Mouse (Mus musculus) liver, adult 2 months (tissue): Measurements from ENCODE around the gene Gm45716. TPM values are rescaled to one million over a fixed set of nuclear protein-coding genes. Genes with fewer than 3 reads are reported as not detected.
A peak's percentile ranks its signal among the peaks of the same experiment; 100 is the strongest.

Experiments
- DNase-seq: peaks from one replicate; pipeline ENCODE4 v3.0.0-alpha.2; 2011; ENCODE audit warnings: low read depth, low spot score; ENCODE audit errors: extremely low read depth
- H3K27ac ChIP-seq: fragments of 200-500 bp; replicated peaks from 2 replicates; pipeline ENCODE4 v1.5.1; 2012; ENCODE audit warnings: low read depth, mild to moderate bottlenecking, control low read depth, inconsistent platforms, low read length; ENCODE audit not compliant: insufficient read depth
- H3K27me3 ChIP-seq: fragments of 200-500 bp; 2 replicates; pipeline ENCODE4 v1.6.1; 2012; ENCODE audit warnings: mild to moderate bottlenecking, moderate library complexity, low read length, inconsistent platforms; ENCODE audit not compliant: control insufficient read depth, insufficient read depth
- H3K36me3 ChIP-seq: fragments of 200-500 bp; 2 replicates; pipeline ENCODE4 v1.6.1; 2012; ENCODE audit warnings: low read length, inconsistent platforms; ENCODE audit not compliant: control insufficient read depth, insufficient read depth
- H3K4me1 ChIP-seq: fragments of 200-500 bp; 2 replicates; pipeline ENCODE4 v1.6.1; 2011; ENCODE audit warnings: low read length; ENCODE audit not compliant: control insufficient read depth, insufficient read depth
- H3K4me3 ChIP-seq: fragments of 200-500 bp; 2 replicates; pipeline ENCODE4 v1.5.1; 2011; ENCODE audit warnings: low read depth, mild to moderate bottlenecking, control low read depth, low read length, moderate library complexity; ENCODE audit not compliant: insufficient read depth
- H3K79me2 ChIP-seq: fragments of 200-500 bp; 2 replicates; pipeline ENCODE4 v1.6.1; 2012; ENCODE audit warnings: inconsistent platforms, mild to moderate bottlenecking, low read length, moderate library complexity; ENCODE audit not compliant: control insufficient read depth, insufficient read depth
- H3K9ac ChIP-seq: fragments of 200-500 bp; 2 replicates; pipeline ENCODE4 v1.6.1; 2012; ENCODE audit warnings: low read depth, mild to moderate bottlenecking, control low read depth, inconsistent platforms, low read length
- CTCF ChIP-seq: fragments of 200-500 bp; IDR thresholded peaks from 2 replicates; pipeline ENCODE4 v1.5.1; 2011; ENCODE audit warnings: low read depth, low read length, control low read depth
- POLR2A ChIP-seq: fragments of 200-500 bp; IDR thresholded peaks from 2 replicates; pipeline ENCODE4 v1.6.1; 2011; ENCODE audit warnings: low read length, control low read depth; ENCODE audit not compliant: insufficient read depth; ENCODE audit errors: extremely low read depth
- WGBS: fragments of 180-500 bp; shearing (Covaris S2); methylation state at CpG from one replicate; pipeline ENCODE4 v1.1.7; 2018; 5-methylcytosine and 5-hydroxymethylcytosine counted together
- polyA plus RNA-seq: library from polyadenylated mRNA; depleted of rRNA; stranded (reverse); fragments of >200 nt; gene quantifications from 2 replicates; pipeline ENCODE4 v1.2.3, GENCODE M21; 2012
- total RNA-seq: library from RNA; depleted of rRNA; stranded (reverse); fragments of >200 nt; gene quantifications from 2 replicates; pipeline ENCODE4 v1.2.3, GENCODE M21; 2014

The Gm45716 gene
- total and polyA plus RNA-seq, 2 experiments = 1.9 to 4.9 TPM

DNA sequence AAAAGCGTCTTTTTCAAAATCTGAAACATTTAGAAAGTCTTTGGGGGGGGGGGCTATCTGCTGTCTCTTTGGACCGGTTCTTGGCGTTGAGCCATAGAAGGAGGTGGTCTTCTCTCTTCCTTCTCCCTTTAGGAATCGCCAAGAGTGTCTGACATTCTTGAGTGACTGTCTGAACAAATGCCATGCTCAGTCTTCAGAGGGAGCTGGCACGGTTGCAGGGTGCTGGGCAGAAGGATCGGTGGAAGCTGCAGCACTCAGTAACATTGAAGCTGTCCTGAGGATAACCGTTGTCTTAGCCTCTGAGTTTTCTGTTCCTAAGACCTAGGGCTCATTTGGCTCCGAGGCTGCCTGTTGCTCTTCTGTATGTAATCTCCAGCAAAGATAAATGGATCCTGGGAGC, 64.9 kb downstream of the Gm45716 start:
- peaks cover 15% of the 10 kb centered on the region for H3K4me1 ChIP-seq
- DNase-seq = no peak
- H3K79me2 ChIP-seq = peaks cover 20% of the 10 kb centered on the region; the same call in 1 of the 2 replicates
- 0 out of 2 replicates have a peak overlapping the region, but pooled peaks have one; percentile 5 for H3K27ac ChIP-seq
- WGBS = 56% methylated on average over 8 of the region's 8 CpGs
- TF ChIP-seq POLR2A (no peak), CTCF (no peak)
- H3K27me3 ChIP-seq = no peaks in the 10 kb centered on the region
- no peak overlapping the region for H3K9ac ChIP-seq
- H3K36me3 ChIP-seq = peaks cover 1% of the 10 kb centered on the region; the same call in 1 of the 2 replicates
- H3K4me3 ChIP-seq = no peak overlapping the region

DNA sequence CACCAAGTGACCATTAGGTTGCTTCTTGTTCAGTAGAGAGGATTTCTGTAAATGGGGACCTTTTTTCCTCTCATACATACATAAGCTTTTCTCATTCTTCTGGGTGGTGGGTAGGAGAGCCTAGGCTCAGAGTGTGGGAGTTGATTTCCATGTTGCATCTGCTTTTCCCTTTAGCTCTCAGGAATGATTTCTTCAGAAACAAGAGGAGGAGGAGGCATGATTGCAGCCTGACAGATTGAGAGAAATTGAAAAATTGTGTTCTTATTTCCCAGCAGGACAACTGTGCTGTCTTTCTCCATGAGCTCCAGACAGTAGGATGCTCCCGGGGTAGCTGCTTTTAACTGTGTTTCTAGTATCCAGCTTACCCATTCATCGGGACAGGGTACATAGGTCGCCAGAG, 67.1 kb downstream of the Gm45716 start:
- DNase-seq = no peak
- 88% methylated on average over 3 of the region's 3 CpGs for WGBS
- Histone ChIP-seq H3K4me3 (no peak overlapping the region), H3K9ac (no peak overlapping the region), H3K79me2 (peaks cover 19% of the 10 kb centered on the region; the same call in 1 of the 2 replicates), H3K27me3 (no peaks in the 10 kb centered on the region), H3K27ac (no peak overlapping the region), H3K4me1 (peaks cover 24% of the 10 kb centered on the region), H3K36me3 (peaks cover 6% of the 10 kb centered on the region)
- TF ChIP-seq POLR2A = no peak
- TF ChIP-seq CTCF = no peak

DNA sequence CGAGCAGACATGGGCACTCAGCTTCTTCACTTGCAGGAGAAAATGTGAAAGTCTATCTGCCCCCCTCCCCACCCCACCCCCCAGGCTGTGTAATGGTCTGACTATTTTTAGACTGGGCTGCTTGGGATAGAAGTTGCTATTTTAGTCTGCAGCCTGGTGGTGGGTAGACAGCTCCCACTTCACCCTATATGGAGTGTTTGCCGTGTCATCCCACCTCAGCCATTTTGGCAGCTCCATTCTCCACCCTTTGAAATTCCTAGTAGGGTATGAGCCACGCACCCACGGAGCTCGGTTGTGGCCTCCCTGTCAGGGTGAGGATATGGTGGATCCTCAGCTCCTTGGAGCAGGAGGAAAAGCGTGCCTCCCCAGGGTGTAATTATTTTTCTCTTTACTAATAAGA, 68.2 kb downstream of the Gm45716 start:
- Histone ChIP-seq H3K27ac (no peak overlapping the region), H3K4me3 (no peak overlapping the region), H3K4me1 (peaks cover 30% of the 10 kb centered on the region), H3K27me3 (no peaks in the 10 kb centered on the region), H3K79me2 (peaks cover 15% of the 10 kb centered on the region; the same call in 1 of the 2 replicates), H3K9ac (no peak overlapping the region), H3K36me3 (peaks cover 15% of the 10 kb centered on the region)
- DNase-seq = no peak
- TF ChIP-seq CTCF (no peak), POLR2A (no peak)
- WGBS = 91% methylated on average over 6 of the region's 6 CpGs

DNA sequence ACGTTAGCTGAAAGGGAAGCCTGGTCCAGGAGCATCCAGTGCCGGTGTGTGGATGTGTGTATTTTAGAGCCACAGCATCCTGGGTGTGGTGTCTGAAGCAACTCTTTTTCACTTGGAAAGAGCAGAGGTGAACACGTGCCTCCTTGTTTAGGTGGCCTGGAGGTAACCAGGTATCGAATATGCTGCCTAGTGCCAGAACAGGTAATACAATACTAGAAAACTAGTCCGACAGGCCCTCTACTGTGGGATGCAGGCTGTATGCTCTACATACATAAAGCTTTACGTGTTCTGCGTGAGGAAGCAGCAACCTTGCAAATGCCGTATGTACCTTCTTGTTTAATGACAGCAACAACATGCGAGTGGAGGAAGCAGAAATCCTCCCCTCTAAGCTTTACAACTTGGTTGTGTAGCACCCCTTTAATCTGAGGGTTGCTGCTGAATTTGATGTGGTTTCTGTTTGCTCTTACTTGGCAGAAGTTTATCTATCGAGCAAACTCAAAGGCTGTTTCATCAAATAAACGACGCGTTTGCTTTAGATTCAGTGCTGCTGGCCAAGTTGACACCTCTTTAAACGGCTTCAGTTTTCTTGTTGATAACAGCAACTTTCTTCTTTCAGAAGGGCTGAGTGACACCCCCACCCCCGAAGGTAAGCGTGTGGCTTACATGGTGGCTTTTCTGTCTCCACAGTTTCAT, 69.5 kb downstream of the Gm45716 start:
- TF ChIP-seq CTCF (no peak), POLR2A (no peak)
- WGBS = 24% methylated on average over 16 of the region's 16 CpGs
- Histone ChIP-seq H3K27ac (peak overlapping the region; percentile 68), H3K36me3 (peaks cover 28% of the 10 kb centered on the region), H3K4me3 (peak overlapping the region; percentile 2; the same call in 1 of the 2 replicates), H3K9ac (peak overlapping the region; percentile 62), H3K27me3 (no peaks in the 10 kb centered on the region), H3K79me2 (peaks cover 16% of the 10 kb centered on the region; the same call in 1 of the 2 replicates), H3K4me1 (peaks cover 29% of the 10 kb centered on the region)
- peak; percentile 82 for DNase-seq

GRCm38 (mm10) chr11:90258321-90258927, 70.9 kb downstream of the Gm45716 start:
- Histone ChIP-seq H3K4me1 (peaks cover 22% of the 10 kb centered on the region), H3K27me3 (no peaks in the 10 kb centered on the region), H3K27ac (peak overlapping the region; percentile 68), H3K4me3 (peak overlapping the region; percentile 33; the same call in 1 of the 2 replicates), H3K36me3 (peaks cover 40% of the 10 kb centered on the region), H3K79me2 (peaks cover 8% of the 10 kb centered on the region; the same call in 1 of the 2 replicates), H3K9ac (peak overlapping the region; percentile 66)
- WGBS = 30% methylated on average over 10 of the region's 10 CpGs
- peak; percentile 66 for DNase-seq
- TF ChIP-seq CTCF = no peak
- TF ChIP-seq POLR2A = no peak

- H3K79me2 ChIP-seq = peaks cover 4% of the 10 kb centered on the region; the same call in 1 of the 2 replicates
- no peaks in the 10 kb centered on the region for H3K27me3 ChIP-seq
- peak overlapping the region; percentile 31; the same call in 1 of the 2 replicates for H3K4me3 ChIP-seq
- DNase-seq = peak; percentile 99
- TF ChIP-seq POLR2A = no peak
- no peak for TF ChIP-seq CTCF
- peak overlapping the region; percentile 49; the same call in 1 of the 2 replicates for H3K27ac ChIP-seq
- WGBS = 18% methylated on average over 4 of the region's 4 CpGs
- H3K4me1 ChIP-seq = peaks cover 22% of the 10 kb centered on the region
- H3K36me3 ChIP-seq = peaks cover 46% of the 10 kb centered on the region
- no peak overlapping the region for H3K9ac ChIP-seq
Observed at GRCm38 (mm10) chr11:90259071-90259470, 71.6 kb downstream of the Gm45716 start.
